Mouse (Mus musculus) heart, postnatal 36 days (tissue): ENCODE results near the gene Ntpcr. TPM values are rescaled to one million over a fixed set of nuclear protein-coding genes. Genes with fewer than 3 reads are reported as not detected.

Source experiments
- DNase-seq, 2 experiments: peaks; one replicate each; pipeline ENCODE4 v3.0.0; 2021 to 2022
- intact Hi-C: fragments of 180-260 bp; cut with DNase I; formaldehyde crosslinking; loops from one replicate; pipeline ENCODE4 v1.15.1; 2025
- total RNA-seq, 2 experiments: library from RNA; stranded (reverse); gene quantifications; 2 replicates each; pipeline ENCODE4 v1.2.3; 2021

The Ntpcr gene
- total RNA-seq, 2 experiments from 2014 or later, result 16.8 to 19.3 TPM

- DNase-seq, result no peak
- intact Hi-C loops, result loop anchor here (10.0 kb wide), 1 partner anchor 399 kb away; no protein-coding TSS in a partner anchor
These were observed 6.3 kb upstream of the Ntpcr start for GRCm38 (mm10) chr8:125723437-125723836.

- intact Hi-C loops, result loop anchor here (10.0 kb wide), 1 partner anchor 400 kb away; no protein-coding TSS in a partner anchor
- DNase-seq, result no peak
These were observed 4.5 kb upstream of the Ntpcr start for GRCm38 (mm10) chr8:125725037-125725820.

DNA sequence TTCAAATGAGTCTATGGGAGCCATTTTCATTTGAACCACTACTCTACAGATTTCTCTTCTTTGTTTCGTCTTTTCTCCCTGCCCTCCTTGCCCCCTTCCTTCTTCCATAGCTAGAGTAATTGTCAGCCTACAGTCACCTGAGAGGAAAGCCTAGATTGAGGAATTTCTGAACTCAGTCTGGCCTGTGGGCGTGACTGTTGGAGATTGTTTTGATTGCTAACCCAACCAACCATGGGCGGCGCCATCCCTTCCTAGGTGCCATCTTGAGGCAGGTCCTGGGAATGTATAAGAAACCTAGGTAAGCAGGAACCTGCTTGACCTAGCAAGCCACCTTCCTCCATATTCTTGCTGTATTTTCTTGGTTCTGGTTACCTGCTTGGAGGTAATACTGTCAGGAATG is 3.6 kb upstream of the Ntpcr start:
- DNase-seq, result no peak
- intact Hi-C loops, result loop anchor here (10.0 kb wide), 1 partner anchor 401 kb away; no protein-coding TSS in a partner anchor

DNA sequence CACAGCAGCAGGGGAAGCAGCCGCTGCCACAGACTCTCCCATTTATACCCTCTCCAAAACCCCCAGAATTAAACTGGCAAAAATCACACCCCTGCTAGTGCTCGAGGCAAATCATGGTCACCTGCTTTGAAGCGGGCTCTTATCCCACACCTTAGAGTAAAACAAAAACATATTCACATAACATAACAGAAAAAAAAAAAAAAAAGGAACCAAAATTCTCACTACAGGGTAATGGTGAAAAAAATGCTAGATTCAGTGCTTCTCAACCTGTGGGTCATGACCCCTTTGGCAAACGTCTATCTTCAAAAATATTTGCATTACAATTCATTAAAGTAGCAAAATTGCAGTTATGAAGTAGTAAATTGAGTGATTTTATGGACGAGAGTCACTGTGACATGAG is 2.8 kb upstream of the Ntpcr start:
- intact Hi-C loops, result loop anchor here (10.0 kb wide), 1 partner anchor 402 kb away; no protein-coding TSS in a partner anchor
- no peak for DNase-seq

DNA sequence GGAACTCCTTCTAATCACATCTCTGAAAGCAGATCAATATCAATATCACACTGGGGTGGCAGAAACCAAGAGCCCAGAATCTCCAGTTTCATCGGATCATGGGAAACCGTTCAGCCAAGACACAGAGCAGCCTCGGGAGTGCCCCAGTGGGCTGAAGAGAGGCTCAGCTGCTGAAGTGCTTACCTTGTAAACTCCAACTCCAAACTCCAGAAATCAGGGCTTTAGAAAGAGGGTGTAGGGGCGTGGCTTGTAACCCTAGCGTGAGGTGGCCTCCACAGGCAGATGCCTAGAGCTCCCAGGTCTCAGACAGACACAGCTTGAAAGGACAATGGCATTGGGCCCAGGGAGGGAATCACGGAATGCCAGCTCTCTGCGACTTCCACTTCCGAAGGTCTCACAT is 2.0 kb upstream of the Ntpcr start:
- no peak for DNase-seq
- intact Hi-C loops, result loop anchor here (10.0 kb wide), 1 partner anchor 403 kb away; no protein-coding TSS in a partner anchor

GRCm38 (mm10) chr8:125733964-125734956 is 4.5 kb downstream of the Ntpcr start:
- intact Hi-C loops, result loop anchor here (5.0 kb wide), 3 partner anchors 62 to 552 kb away; no protein-coding TSS in a partner anchor
- peak; percentile 91 to 92 for DNase-seq

GRCm38 (mm10) chr8:125738956-125739355 is 9.2 kb downstream of the Ntpcr start:
- intact Hi-C loops, result no loop called here
- no peak for DNase-seq

DNA sequence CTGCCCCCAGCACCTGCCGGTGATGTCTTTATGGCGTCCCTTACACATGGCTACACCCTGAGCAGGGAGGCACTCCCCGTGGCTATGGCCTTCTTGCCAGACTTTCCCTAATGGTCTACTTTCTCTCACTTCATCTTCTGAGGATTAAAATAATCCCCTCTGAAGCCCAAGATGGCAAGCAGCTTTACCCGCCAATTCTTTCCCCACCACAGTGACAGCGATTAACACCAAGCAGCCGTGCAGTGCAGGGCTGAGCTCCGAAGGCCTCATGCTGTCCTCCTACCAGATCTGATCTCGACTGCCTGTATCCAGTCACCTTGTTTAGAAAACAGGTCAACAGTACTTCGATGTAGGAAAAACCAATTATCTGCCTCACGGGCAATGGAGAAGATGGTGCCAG is 10.9 kb downstream of the Ntpcr start:
- no peak for DNase-seq
- intact Hi-C loops, result no loop called here

- intact Hi-C loops, result no loop called here
- DNase-seq, result no peak
These were observed 11.6 kb downstream of the Ntpcr start for GRCm38 (mm10) chr8:125741377-125741776.

DNA sequence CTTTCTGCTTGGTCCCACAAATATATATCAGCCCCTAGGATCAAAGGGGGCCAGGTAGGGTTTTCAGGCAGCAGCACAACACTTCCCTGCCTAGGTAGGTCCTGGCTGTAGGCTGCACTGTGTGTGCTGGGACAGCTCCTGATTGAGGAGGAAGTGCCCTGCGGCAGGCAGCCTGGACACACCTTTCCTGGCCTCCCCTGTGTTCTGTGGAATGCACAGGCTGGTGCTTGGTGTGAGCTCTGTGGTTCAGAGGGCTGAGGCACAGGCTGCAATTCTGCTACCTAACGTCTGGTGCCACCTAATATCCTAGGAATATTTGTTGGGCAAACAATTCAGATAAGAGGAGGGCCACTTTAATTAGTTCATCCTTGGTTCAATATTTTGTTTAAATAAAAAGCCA is 12.1 kb downstream of the Ntpcr start:
- no peak for DNase-seq

GRCm38 (mm10) chr8:125742406-125742805 is 12.6 kb downstream of the Ntpcr start:
- intact Hi-C loops, result no loop called here
- no peak for DNase-seq

More for the DNA sequence above, 12.1 kb downstream of the Ntpcr start:
- intact Hi-C loops, result no loop called here

DNA sequence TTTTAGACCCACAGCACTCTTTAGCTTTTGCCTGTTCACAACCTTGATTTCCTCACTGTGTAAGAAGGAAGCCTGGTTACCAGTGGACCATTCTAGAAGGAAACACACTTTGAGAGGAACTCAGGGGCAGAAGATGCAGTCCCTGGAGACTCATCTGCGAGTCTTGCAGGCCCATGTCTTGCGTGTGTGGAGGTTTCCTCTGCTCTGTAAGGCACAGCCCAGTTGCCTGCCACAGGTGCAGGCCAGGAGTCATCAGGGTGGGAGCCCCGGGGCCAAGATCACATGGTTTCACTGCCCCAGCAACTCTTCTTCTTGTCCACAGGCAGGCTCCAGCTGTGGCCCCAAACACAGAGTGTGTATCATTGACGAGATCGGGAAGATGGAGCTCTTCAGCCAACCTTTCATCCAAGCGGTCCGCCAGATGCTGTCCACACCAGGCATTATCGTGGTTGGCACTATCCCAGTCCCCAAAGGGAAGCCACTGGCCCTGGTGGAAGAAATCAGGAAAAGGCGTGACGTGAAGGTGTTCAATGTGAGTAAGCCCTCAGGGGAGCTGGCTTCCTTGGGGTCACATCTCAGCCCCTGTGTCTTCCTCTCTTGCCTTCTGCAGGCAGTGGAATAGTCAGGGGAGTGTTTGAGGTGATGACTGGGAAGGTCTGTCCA is 15.3 kb downstream of the Ntpcr start:
- DNase-seq, result no peak
- intact Hi-C loops, result no loop called here

GRCm38 (mm10) chr8:125747390-125747789 is 17.6 kb downstream of the Ntpcr start:
- intact Hi-C loops, result no loop called here
- DNase-seq, result no peak

DNA sequence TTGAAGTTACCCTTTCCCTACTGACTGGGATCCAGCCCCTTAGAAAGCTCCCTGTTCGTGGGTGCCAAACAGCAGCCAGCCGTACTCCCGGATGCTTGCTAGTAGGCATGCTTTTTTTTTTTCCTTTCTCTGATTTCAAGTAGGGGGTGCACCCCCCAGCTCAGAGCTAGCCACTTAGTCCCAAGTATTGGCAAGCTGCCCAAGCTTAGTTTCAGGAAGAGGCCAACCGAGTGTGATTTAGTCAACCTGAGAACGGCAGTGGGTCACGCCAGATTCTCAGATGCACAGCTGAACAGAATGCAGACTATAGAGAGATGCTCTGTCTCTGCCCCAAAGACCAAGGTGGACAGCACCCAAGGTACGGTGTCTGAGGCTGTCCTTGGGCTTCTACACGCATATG is 21.1 kb downstream of the Ntpcr start:
- intact Hi-C loops, result no loop called here
- no peak for DNase-seq

DNA sequence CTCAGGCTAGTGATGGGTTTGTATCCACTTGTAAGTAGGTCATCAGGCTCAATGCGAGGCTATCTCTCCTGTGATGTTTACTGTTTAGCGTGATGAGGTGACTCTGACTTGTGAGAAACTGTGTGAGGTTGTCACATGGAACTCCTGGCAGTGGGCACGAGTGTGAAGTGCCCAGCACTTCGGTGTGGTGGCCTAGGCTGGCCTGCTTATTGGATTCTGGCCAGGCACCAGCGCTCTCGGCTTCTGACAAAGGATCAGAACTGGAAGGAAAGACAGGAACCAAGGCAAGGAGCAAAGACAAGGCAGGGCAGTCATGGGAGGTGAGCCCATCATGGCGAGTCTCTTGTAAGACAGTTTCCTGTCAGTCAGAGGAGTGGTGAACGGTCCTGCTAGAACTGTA is 26.1 kb downstream of the Ntpcr start:
- DNase-seq, result peak; percentile 9 to 13
- intact Hi-C loops, result no loop called here

GRCm38 (mm10) chr8:125756391-125757105 is 26.8 kb downstream of the Ntpcr start:
- peak; percentile 6 to 23 for DNase-seq

DNA sequence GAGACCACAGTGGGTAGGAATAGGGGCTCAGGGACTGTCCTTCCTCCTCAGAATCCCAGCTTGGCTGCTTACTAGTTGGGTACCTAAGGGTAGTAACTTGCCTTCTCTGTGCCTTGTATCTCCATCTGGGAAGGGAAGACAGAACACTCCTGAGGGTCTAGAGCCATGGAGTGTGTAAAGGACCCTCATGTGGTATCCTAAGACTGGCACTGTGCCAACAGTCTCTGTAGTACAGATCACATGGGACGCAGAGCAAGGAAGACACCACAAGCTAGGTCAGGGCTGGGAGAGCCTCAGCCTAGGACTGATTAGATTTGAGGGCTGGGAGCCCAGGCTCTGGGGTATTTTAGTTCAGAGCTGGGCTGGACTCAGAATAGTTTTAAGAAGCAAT is 27.3 kb downstream of the Ntpcr start:
- no peak for DNase-seq
- intact Hi-C loops, result no loop called here

More at GRCm38 (mm10) chr8:125756391-125757105, 26.8 kb downstream of the Ntpcr start:
- intact Hi-C loops, result no loop called here

DNA sequence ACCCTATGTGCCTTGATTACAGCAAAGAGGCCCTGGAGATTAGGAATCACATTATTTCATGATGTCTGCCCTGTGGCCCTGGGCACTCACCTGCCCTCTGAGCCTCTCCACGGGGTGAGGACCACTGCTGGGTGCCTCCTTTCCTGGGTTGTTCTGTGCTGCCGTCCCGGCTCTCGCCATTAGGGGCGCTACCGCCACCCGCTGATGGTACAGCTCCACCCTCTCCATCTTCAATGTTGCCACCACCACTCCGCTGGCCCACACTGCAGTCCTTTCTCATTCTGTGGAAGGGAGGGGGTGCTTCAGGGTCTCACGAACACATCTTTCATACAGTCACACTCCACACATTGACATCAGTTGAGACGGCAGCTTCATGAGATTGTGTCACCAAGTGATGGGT is 29.3 kb downstream of the Ntpcr start:
- DNase-seq, result peak; percentile 22 to 50
- intact Hi-C loops, result no loop called here

DNA sequence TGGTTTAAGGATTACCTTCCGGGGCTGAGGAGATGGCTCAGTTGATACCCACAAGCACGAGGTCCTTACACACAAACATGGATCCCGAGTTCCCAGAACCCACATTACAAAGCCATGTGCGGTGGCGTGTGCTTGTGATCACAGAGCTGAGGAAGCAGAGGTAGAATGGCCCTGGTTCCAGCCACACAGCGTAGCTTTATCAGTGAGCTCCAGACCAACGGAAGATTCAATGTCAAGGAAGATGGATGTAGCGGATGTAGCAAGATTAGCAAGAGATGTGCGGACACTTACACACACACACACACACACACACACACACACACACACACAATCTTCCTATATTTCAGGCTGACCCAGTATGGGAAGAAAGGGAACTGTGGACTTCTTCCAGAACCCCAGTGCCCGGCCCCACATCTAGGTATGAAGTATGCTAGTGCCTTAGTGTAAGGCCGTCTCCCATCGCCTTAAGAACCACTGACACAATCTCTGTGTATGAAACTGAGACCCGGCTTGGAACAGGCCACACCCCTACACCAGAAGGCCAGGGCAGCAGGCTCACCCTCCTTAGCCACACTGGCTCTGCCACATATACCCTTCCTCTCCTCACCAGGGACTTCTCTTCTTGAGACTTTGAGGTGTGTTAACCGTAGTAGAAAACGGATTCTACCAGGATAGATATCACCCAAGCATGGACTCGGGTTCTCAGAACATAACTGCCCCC is 33.5 kb downstream of the Ntpcr start:
- DNase-seq, result no peak
- intact Hi-C loops, result no loop called here
